Mouse (Mus musculus): ENCODE data around the gene Arsb. TPM values are rescaled to one million over a fixed set of nuclear protein-coding genes. Genes with fewer than 3 reads are reported as not detected.
"Not testable (repeated sequence)": the region's sequence is repeated elsewhere in the genome, so short reads cannot be mapped to it uniquely, and the experiment has no call there.

Gene Arsb
- polyA plus RNA-seq, 1 experiment from 2014 or later, result 4.6 TPM

DNA sequence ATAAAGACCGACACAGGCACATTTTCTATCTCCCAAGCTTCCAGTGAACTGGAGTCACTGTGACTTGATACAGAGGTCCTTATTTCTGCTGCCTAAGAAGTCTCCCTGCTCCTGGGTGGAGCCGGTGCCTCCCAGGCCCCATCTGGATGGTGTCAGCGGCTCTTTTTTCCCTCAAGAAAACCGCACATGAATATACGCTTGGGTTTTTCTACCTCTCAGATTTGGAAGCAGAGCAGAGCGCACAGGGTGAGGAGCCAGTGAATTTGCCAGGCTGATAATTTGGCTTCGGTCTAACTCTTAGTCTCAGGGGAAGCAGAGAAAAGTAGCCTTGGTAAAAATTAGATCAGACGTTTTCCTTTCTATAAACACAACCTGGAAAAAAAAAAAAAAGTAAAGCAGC, 186.5 kb downstream of the Arsb start:
- H3K36me3 ChIP-seq (ENCODE audit: poor library complexity, severe bottlenecking), result no peaks in the 10 kb centered on the region
- WGBS, result 91% methylated on average over 8 of the region's 8 CpGs
- ATAC-seq, result no peak
- H3K9ac ChIP-seq, result no peak overlapping the region
- no peak overlapping the region for H3K4me3 ChIP-seq
- no peaks in the 10 kb centered on the region for H3K4me1 ChIP-seq
- no peaks in the 10 kb centered on the region for H3K9me3 ChIP-seq (replicated peaks)
- no peak overlapping the region for H3K4me2 ChIP-seq
- no peak overlapping the region for H3K27ac ChIP-seq
- H3K27me3 ChIP-seq, result no peaks in the 10 kb centered on the region

DNA sequence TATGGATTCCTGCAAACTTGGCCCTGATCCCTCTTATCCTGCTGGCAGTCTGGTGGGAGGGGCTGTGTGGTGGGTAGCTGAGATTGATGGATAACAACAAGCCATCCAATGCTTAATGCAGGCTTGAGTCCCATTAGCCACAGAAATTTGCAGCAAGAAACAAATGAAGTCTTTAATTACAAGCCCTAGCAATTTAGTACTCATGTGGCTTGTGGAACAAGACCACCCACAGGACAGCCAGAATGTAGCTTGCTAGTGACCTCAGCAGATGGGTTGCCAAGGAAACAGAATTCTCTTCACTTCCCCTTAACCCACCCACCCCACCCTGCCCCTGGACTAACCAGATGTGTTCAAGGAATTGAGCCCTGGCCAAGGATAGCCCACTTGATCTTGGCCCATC, 194.8 kb downstream of the Arsb start:
- no peaks in the 10 kb centered on the region for H3K36me3 ChIP-seq (ENCODE audit: poor library complexity, severe bottlenecking)
- peaks cover 14% of the 10 kb centered on the region for H3K4me1 ChIP-seq
- ATAC-seq, result peak; percentile 86
- no peak overlapping the region for H3K9ac ChIP-seq
- H3K27me3 ChIP-seq, result 0 out of 2 replicates have a peak, but pooled peaks cover 3% of the 10 kb centered on the region
- no peak overlapping the region for H3K4me2 ChIP-seq
- no peak overlapping the region for H3K27ac ChIP-seq
- no peaks in the 10 kb centered on the region for H3K9me3 ChIP-seq (replicated peaks)
- no peak overlapping the region for H3K4me3 ChIP-seq

DNA sequence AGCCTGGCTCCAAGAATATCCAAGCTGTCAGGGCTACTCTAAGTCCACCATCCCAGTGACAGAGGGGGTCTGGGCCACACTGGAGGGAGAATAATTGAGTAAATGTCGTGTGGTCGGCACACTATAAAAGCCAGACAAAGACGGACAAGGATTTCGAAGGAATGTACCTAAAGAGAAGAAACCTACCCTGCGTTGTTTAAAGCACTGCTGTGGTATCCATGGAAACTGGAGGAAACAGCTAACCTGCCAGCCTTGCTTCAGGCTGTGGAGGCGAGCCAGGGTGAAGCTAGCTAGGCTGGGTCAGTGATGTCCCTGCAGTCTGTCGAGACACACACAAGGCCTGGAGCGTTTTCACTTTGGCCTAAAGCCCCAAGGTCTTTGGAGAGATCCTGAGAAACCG, 195.7 kb downstream of the Arsb start:
- no peak overlapping the region for H3K4me3 ChIP-seq
- peak; percentile 61 for ATAC-seq
- H3K36me3 ChIP-seq (ENCODE audit: poor library complexity, severe bottlenecking), result no peaks in the 10 kb centered on the region
- no peak overlapping the region for H3K4me2 ChIP-seq
- no peak overlapping the region for H3K27ac ChIP-seq
- 29% methylated on average over 9 of the region's 9 CpGs for WGBS
- H3K27me3 ChIP-seq, result 0 out of 2 replicates have a peak, but pooled peaks cover 3% of the 10 kb centered on the region
- peaks cover 14% of the 10 kb centered on the region for H3K4me1 ChIP-seq
- no peaks in the 10 kb centered on the region for H3K9me3 ChIP-seq (replicated peaks)
- H3K9ac ChIP-seq, result no peak overlapping the region

DNA sequence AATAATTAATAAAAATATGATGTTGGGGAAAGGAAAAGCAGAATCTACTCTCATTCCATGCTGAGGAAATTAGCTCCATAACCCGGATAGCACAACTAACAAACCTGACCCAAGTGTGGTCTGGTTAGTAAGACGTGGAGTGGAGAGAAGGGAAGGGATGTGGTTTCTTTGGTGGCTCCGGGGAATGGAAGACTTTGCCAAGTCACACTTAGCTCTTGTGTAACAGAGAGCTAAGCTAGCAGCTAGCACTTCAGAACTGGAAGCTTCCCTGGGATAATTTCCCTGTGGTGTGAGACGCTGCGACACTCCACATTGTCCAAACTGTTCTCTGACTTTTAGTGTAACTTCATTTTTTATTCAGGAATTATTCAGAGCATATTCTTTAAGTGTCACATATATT, 198.7 kb downstream of the Arsb start:
- no peaks in the 10 kb centered on the region for H3K36me3 ChIP-seq (ENCODE audit: poor library complexity, severe bottlenecking)

DNA sequence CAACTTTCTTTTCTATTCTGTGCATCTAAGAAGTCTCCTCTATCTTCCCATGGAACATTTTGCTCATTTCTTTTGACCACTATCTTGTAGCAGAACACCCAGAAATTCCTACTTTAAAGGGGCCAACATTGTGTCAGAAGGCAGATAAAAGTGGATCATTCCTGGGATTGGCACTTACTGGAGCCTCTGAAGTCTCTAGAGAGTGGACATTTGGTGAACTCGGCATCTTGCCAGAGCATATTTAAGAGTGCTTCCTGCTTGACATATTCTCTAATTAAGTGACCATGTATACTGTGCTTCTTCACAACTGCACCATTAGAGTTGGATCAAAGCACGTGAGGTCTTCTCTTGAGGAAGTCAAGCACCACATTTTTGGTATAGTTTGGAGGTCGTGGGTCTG, 201.0 kb downstream of the Arsb start:
- Histone ChIP-seq H3K4me2 (no peak overlapping the region), H3K4me3 (no peak overlapping the region), H3K27me3 (0 out of 2 replicates have a peak, but pooled peaks cover 3% of the 10 kb centered on the region), H3K27ac (no peak overlapping the region), H3K9me3 (replicated peaks) (no peaks in the 10 kb centered on the region), H3K36me3 (ENCODE audit: poor library complexity, severe bottlenecking) (no peaks in the 10 kb centered on the region), H3K9ac (no peak overlapping the region), H3K4me1 (no peaks in the 10 kb centered on the region; the same call in 1 of the 2 replicates)
- WGBS, result 86% methylated on average over 3 of the region's 3 CpGs
- ATAC-seq, result no peak

More for the DNA sequence above, 198.7 kb downstream of the Arsb start:
- Histone ChIP-seq H3K9me3 (replicated peaks) (no peaks in the 10 kb centered on the region), H3K9ac (no peak overlapping the region), H3K4me1 (peaks cover 14% of the 10 kb centered on the region), H3K27me3 (0 out of 2 replicates have a peak, but pooled peaks cover 3% of the 10 kb centered on the region), H3K27ac (no peak overlapping the region), H3K4me2 (no peak overlapping the region), H3K4me3 (no peak overlapping the region)
- WGBS, result 93% methylated on average over 5 of the region's 5 CpGs
- ATAC-seq, result no peak

DNA sequence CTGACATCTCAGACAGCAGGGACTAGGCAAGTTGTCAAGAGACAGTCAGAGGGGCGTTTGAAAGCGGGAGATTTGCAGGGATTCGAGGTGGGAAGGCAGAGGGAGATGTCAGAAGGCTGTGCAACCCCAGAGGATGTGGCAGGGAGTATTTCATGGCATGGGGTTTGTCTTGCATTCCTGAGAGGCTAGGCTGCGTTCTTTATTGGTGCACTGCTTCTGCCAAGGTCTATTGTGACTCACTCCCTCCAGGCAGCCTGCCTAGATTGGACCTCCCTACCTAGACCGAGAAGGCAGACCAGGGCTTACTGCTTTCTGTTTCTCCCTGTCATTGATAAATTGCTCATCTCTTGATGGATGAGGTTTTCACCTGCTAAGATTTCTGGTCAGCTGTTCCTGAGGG, 204.2 kb downstream of the Arsb start:
- Histone ChIP-seq H3K4me2 (no peak overlapping the region), H3K36me3 (ENCODE audit: poor library complexity, severe bottlenecking) (no peaks in the 10 kb centered on the region), H3K27me3 (no peaks in the 10 kb centered on the region), H3K9ac (no peak overlapping the region), H3K27ac (no peak overlapping the region), H3K9me3 (replicated peaks) (no peaks in the 10 kb centered on the region), H3K4me3 (no peak overlapping the region), H3K4me1 (peaks cover 5% of the 10 kb centered on the region; the same call in 1 of the 2 replicates)
- no peak for ATAC-seq
- WGBS, result 80% methylated on average over 5 of the region's 5 CpGs

DNA sequence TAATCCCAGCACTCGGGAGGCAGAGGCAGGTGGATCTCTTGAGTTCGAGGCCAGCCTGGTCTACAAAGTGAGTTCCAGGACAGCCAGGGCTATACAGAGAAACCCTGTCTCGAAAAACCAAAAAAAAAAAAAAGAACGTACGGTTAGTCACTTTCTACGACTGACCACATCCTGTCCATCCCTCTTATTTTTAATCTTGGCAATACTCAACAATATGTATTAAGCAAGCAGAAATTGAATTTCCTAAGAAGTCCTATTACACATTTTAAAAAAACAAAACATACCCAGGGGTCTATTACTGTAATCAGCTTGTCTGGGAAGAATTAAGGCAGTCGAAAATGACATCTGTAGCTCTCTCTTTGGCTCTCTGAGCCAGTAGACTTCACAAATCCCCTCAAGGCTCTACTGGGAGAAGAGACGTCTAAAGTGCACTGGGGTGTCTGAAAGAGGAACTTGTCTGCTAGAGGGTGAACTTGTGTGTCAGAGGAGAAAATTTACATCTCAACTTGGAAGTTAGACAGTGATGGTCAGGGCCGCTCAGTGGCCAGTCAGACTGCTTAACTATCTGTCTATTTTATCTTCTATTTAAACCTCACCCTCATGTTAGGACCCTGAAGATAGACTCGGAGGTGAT, 205.6 kb downstream of the Arsb start:
- 83% methylated on average over 10 of the region's 10 CpGs for WGBS
- no peak overlapping the region for H3K9ac ChIP-seq
- H3K4me1 ChIP-seq, result peaks cover 5% of the 10 kb centered on the region; the same call in 1 of the 2 replicates
- no peaks in the 10 kb centered on the region for H3K36me3 ChIP-seq (ENCODE audit: poor library complexity, severe bottlenecking)
- no peak for ATAC-seq
- H3K27ac ChIP-seq, result no peak overlapping the region
- no peak overlapping the region for H3K4me3 ChIP-seq
- H3K27me3 ChIP-seq, result no peaks in the 10 kb centered on the region
- H3K4me2 ChIP-seq, result no peak overlapping the region
- no peaks in the 10 kb centered on the region for H3K9me3 ChIP-seq (replicated peaks)

DNA sequence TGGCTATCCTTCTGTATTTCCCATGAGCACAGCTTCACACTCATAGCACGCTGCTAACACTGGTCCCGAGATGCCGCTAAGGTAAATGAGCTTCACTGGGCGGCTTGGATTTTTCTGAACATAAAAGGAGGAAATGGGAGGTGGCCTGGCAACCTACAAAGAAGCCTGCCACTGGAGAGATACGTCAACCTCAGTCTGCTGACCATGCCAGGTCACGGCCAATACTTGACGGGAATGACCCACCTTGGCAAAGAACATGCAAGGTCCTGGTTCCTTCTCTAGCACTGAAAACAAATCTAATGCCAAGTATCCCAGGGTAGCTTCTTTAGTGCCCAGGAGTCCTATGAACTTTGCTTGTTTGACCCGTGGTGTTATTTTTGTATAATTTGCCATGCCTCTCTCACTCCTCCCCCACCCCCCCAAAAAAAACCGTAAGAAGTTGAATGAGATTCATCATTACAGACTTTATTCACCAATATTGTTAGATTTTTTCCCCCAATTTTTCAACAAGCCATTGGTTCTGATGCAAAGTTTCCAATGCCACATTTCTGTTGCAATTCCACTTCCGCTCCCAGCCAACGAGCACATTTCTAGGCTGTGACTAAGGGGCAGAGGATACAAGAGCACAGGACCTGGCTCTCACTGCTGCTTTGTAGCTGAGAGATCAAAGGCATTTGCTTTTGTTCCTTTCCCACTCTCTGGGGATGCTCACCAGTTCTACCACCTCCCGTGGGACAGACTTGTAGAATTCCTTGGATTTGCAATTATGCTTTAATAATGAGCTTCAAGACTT, 207.5 kb downstream of the Arsb start:
- 71% methylated on average over 12 of the region's 12 CpGs for WGBS
- ATAC-seq, result no peak
- Histone ChIP-seq H3K9me3 (replicated peaks) (no peaks in the 10 kb centered on the region), H3K27ac (no peak overlapping the region), H3K4me2 (no peak overlapping the region), H3K4me3 (no peak overlapping the region), H3K27me3 (no peaks in the 10 kb centered on the region), H3K4me1 (peaks cover 5% of the 10 kb centered on the region; the same call in 1 of the 2 replicates), H3K36me3 (ENCODE audit: poor library complexity, severe bottlenecking) (no peaks in the 10 kb centered on the region), H3K9ac (no peak overlapping the region)

DNA sequence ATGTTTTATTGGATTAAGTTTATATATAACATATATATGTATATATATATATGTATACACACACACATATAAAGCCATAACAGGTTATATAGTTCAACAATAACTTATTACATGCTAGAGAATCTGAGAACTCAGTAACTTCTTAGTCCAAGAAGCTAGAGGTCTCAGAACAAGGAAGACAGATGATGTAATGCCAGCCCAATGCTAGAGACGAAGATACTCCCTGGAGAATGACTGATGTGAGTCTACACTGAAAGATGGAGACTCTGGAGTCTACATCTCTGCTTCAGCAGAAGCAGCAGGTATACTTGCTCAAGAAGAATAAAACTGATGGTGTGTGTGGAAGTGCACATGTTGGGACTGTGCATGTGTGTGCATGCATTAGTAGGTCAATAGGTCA, 208.3 kb downstream of the Arsb start:
- Histone ChIP-seq H3K4me3 (no peak overlapping the region), H3K9ac (no peak overlapping the region), H3K4me2 (no peak overlapping the region), H3K9me3 (replicated peaks) (no peaks in the 10 kb centered on the region), H3K4me1 (peaks cover 5% of the 10 kb centered on the region; the same call in 1 of the 2 replicates), H3K36me3 (ENCODE audit: poor library complexity, severe bottlenecking) (no peaks in the 10 kb centered on the region), H3K27ac (no peak overlapping the region), H3K27me3 (no peaks in the 10 kb centered on the region)
- 76% methylated on average over 1 of the region's 1 CpGs for WGBS
- no peak for ATAC-seq

DNA sequence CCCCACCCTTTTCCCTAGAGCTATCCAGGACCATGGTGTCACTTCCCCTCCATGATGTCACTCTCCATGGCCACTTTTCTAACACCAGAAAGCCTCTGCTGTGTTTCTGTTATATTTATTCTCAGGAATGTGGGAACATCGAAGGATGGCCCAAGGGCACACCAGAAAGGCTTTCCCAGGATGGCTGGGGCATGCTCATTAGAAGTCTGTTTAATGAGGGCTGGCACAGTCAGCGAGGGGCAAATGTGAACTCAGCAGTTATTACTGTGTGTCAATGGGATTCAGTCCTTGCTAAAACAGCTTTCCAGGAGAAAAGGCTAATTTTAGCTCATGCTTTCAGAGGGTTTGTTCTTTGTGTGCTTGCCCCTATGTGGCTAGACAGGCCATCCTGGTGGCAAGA, 213.1 kb downstream of the Arsb start:
- H3K27me3 ChIP-seq, result no peaks in the 10 kb centered on the region
- H3K4me2 ChIP-seq, result no peak overlapping the region
- no peak overlapping the region for H3K27ac ChIP-seq
- H3K4me1 ChIP-seq, result no peaks in the 10 kb centered on the region
- no peak overlapping the region for H3K4me3 ChIP-seq
- 51% methylated on average over 2 of the region's 2 CpGs for WGBS
- H3K9me3 ChIP-seq (replicated peaks), result no peaks in the 10 kb centered on the region
- ATAC-seq, result no peak
- no peaks in the 10 kb centered on the region for H3K36me3 ChIP-seq (ENCODE audit: poor library complexity, severe bottlenecking)
- no peak overlapping the region for H3K9ac ChIP-seq

DNA sequence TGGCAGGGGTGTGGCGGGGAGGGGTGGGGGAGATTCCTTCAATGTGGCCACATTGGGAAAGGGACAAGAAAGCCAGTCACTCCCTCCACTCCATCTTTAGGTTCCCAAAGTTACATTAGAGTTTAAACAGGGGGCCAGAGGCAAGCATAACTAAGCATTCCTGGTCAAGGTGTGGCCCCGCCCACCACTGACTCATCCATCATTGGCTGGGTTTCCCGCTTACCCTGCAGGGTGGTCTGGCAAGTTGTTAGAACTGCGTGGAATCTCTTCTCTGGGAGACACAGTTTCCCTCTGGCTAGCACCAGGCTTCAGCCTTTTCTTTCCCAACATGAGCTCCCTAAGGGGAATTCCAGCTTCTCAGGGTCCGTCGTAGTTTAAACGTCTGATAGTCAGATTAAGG, 213.8 kb downstream of the Arsb start:
- no peak overlapping the region for H3K4me3 ChIP-seq

DNA sequence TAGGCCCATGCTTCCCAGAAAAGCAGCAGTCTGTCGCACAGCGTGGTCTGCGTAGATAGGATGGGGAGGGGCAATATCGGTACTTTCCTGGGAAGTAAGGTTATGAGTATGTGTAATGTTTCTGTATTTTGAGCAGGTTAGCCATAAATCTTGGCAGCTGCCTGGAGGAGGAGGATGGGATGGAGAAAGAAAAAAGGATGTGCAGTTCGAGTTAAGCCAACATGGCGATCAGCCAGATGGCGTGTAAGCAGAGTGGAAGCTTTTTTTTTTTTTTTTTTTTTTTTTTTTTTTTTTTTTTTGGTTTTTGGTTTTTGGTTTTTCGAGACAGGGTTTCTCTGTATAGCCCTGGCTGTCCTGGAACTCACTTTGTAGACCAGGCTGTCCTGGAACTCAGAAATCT, 214.3 kb downstream of the Arsb start:
- H3K4me3 ChIP-seq; H3K4me2 ChIP-seq; H3K9ac ChIP-seq; H3K27me3 ChIP-seq; H3K9me3 ChIP-seq (replicated peaks); H3K36me3 ChIP-seq (ENCODE audit: poor library complexity, severe bottlenecking); ATAC-seq; H3K27ac ChIP-seq; H3K4me1 ChIP-seq: not testable (repeated sequence)
- WGBS, result 93% methylated on average over 8 of the region's 8 CpGs

More for the DNA sequence above, 213.8 kb downstream of the Arsb start:
- H3K4me2 ChIP-seq, result no peak overlapping the region
- no peaks in the 10 kb centered on the region for H3K36me3 ChIP-seq (ENCODE audit: poor library complexity, severe bottlenecking)
- no peak for ATAC-seq
- no peaks in the 10 kb centered on the region for H3K9me3 ChIP-seq (replicated peaks)
- 89% methylated on average over 7 of the region's 7 CpGs for WGBS
- no peaks in the 10 kb centered on the region for H3K4me1 ChIP-seq
- no peak overlapping the region for H3K27ac ChIP-seq
- H3K27me3 ChIP-seq, result no peaks in the 10 kb centered on the region
- no peak overlapping the region for H3K9ac ChIP-seq
